Mouse (Mus musculus) lung, adult 10 weeks (tissue): Measurements from ENCODE around the gene Gm10340. TPM values are rescaled to one million over a fixed set of nuclear protein-coding genes. Genes with fewer than 3 reads are reported as not detected.

ENCODE experiments used
- polyA plus RNA-seq: library from polyadenylated mRNA; stranded (reverse); fragments of 350-450 nt; fragmentation: Illumina TruSeq; extraction: RNeasy Lipid Tissue Mini Kit (QIAGEN cat#74804); gene quantifications from one replicate; pipeline ENCODE4 v1.2.3, GENCODE M21; 2014; ENCODE audit warnings: low read depth, low replicate concordance; ENCODE audit not compliant: insufficient read depth

Gm10340 gene
- not detected for polyA plus RNA-seq

DNA sequence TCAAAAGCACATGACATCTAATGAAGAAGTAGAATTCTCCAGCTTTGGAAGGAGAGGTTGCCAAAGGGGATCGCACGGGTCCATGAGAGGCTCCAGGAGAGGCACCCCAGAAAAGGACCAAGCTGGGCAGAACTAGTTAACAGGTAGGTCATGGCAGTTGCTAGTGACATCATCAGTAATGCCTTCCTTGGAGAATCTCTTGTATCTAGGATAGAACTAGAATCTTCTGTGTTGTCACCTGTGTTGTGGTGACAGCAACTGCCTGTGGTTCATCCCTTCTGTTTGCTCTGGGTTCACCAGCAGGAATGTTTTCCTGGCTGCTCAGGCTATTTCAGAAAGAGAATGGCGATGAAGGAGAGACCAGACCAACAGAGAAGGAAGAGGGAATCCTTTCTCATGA, at the start of gene Gm10340:
TSS of gene Gm10340 (plus strand) at position 301 of the 400 bp plus-strand sequence.

DNA sequence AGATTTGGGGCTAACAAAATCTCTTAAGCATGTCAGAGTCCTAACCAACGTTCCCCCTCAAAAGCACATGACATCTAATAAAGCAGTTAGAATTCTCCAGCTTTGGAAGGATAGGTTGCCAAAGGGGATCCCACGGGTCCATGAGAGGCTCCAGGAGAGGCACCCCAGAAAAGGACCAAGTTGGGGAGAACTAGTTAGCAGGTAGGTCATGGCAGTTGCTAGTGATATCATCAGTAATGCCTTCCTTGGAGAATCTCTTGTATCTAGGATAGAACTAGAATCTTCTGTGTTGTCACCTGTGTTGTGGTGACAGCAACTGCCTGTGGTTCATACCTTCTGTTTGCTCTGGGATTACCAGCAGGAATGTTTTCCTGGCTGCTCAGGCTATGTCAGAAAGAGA, 54.2 kb downstream of the Gm10340 start, which contains the start of gene Gm5795:
TSS of gene Gm5795 (plus strand) at position 301 of the 400 bp plus-strand sequence.

Other genes with a start within 250 kb of the Gm10340 start
- not detected for gene Gm2888, start 104.0 kb upstream of the Gm10340 start, polyA plus RNA-seq
- not detected for gene Gm2897, start 84.7 kb upstream of the Gm10340 start, polyA plus RNA-seq
- not detected for gene Gm5795, start 54.3 kb downstream of the Gm10340 start, polyA plus RNA-seq
- gene D830030K20Rik, start 74.5 kb downstream of the Gm10340 start, polyA plus RNA-seq: not detected
- not detected for gene Gm2956, start 198.6 kb downstream of the Gm10340 start, polyA plus RNA-seq